Mouse (Mus musculus) erythroblast, embryonic 14.5 days (primary cell): ENCODE results near the gene Aqp12. TPM values are rescaled to one million over a fixed set of nuclear protein-coding genes. Genes with fewer than 3 reads are reported as not detected.

Experiments used
- H3K27me3 ChIP-seq: 2 replicates; pipeline ENCODE4 v1.6.1; 2012; ENCODE audit warnings: inconsistent platforms; ENCODE audit not compliant: control insufficient read depth
- H3K36me3 ChIP-seq: 2 replicates; pipeline ENCODE4 v1.6.1; 2012; ENCODE audit warnings: mild to moderate bottlenecking, inconsistent platforms; ENCODE audit not compliant: control insufficient read depth
- H3K4me1 ChIP-seq: 2 replicates; pipeline ENCODE4 v1.6.1; 2012; ENCODE audit warnings: inconsistent platforms; ENCODE audit not compliant: control insufficient read depth
- H3K4me3 ChIP-seq: replicated peaks from 2 replicates; pipeline ENCODE3; 2012; ENCODE audit warnings: moderate library complexity, mild to moderate bottlenecking, inconsistent platforms
- H3K9me3 ChIP-seq: 2 replicates; pipeline ENCODE4 v1.6.1; 2012; ENCODE audit warnings: low read length, inconsistent platforms, mixed read lengths; ENCODE audit not compliant: control insufficient read depth
- GATA1 ChIP-seq: IDR thresholded peaks from 2 replicates; pipeline ENCODE4 v1.6.1; 2012; ENCODE audit warnings: low read length, inconsistent platforms, mixed read lengths
- TAL1 ChIP-seq: IDR thresholded peaks from 3 replicates; pipeline ENCODE4 v1.6.1; 2012; ENCODE audit warnings: low read length, inconsistent platforms, mixed read lengths
- polyA plus RNA-seq: library from polyadenylated mRNA; stranded (reverse); fragments of >175 nt; gene quantifications from 2 replicates; pipeline ENCODE4 v1.2.3, GENCODE M21; 2012

Aqp12 gene
- polyA plus RNA-seq, 1 experiment, result not detected

DNA sequence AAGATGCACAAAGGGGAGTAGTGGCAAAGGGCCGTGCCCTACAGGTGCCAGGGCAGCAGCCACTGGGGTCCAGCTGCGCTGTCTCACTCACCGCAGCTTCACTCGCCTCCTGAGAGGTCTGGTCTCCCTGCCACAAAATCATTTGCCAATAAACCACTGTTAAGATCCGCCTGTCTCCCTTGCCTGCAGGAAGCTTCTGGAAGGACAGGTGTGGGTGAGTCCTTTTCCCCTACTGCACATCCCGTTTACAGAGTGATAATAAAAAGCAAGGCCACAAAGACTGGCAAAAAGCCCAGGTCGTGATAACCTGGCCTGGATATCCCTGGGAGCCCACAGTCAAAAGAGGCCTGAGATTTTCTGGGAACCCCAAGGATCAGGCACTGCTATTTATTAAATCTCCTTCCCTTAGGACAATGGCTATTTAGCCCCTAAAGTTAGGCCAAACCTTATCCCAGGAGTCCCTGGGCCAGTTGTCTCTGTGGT is 6.0 kb downstream of the Aqp12 start:
- Histone ChIP-seq H3K9me3 (no peaks in the 10 kb centered on the region), H3K36me3 (no peaks in the 10 kb centered on the region), H3K27me3 (no peaks in the 10 kb centered on the region), H3K4me3 (no peak overlapping the region), H3K4me1 (no peaks in the 10 kb centered on the region)
- TF ChIP-seq TAL1 (no peak), GATA1 (no peak)

DNA sequence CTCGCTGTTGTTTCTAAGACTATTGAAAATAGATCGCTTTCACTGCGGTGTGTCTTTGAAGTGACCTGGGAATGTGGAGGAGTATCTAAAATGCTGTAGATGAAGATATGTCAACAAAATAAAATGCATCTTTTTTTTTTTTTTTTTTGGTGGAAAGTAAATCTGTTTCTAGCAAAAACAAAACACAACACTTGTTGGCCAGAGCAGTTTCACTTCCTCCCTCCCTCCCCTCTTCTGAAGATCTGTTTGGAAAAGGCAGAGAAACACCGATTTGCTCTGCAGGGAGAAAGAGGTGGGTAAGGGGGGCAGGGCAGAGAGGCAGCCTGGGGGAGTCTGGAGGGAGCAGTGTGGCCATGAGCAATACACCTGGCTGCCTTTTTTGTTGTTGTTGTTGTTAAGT is 7.2 kb downstream of the Aqp12 start:
- no peak for TF ChIP-seq GATA1
- TF ChIP-seq TAL1, result no peak
- no peaks in the 10 kb centered on the region for H3K36me3 ChIP-seq
- H3K27me3 ChIP-seq, result no peaks in the 10 kb centered on the region
- H3K9me3 ChIP-seq, result no peaks in the 10 kb centered on the region
- no peak overlapping the region for H3K4me3 ChIP-seq
- H3K4me1 ChIP-seq, result no peaks in the 10 kb centered on the region

DNA sequence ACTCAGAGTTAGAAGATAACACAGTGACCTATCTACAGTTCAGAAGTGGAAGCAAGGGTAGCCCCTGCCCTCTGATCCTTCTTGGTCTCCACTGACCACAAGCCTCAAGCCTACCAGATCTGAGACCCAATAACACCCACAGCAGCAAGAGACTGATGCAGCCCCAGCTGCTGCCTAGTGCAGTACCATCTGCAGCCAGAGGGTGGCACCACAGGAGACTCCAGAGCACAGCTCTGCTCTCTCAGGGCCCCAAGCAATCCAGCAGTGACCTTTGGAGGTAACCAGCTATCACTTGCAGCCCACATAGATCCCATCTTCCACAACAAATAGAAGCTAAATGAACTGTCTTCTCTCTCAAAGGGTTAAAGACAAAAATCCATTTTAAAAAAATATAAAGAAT is 8.3 kb downstream of the Aqp12 start:
- Histone ChIP-seq H3K4me3 (no peak overlapping the region), H3K36me3 (no peaks in the 10 kb centered on the region), H3K27me3 (no peaks in the 10 kb centered on the region), H3K9me3 (no peaks in the 10 kb centered on the region), H3K4me1 (no peaks in the 10 kb centered on the region)
- TF ChIP-seq TAL1 (no peak), GATA1 (no peak)

DNA sequence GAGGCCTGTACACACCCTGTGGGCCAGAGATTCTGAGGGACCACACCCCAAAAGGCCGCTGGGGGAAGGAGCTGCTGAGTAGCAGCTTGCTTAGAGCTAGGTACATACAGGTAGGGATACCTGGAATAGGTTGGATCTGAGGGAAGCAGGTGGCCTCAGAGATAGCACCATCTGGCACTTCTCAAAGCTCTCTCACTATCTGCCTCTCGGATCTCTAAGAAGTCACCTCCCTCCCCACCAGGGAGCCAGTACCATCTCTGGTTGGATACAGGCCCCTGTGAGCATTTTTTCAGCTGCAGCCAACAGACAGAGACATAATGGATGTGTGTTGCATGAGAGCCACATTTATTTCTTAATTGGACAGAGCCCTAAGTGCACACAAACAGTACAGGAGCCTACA is 9.0 kb downstream of the Aqp12 start:
- H3K36me3 ChIP-seq, result no peaks in the 10 kb centered on the region
- no peak overlapping the region for H3K4me3 ChIP-seq
- TF ChIP-seq GATA1 (no peak), TAL1 (no peak)

DNA sequence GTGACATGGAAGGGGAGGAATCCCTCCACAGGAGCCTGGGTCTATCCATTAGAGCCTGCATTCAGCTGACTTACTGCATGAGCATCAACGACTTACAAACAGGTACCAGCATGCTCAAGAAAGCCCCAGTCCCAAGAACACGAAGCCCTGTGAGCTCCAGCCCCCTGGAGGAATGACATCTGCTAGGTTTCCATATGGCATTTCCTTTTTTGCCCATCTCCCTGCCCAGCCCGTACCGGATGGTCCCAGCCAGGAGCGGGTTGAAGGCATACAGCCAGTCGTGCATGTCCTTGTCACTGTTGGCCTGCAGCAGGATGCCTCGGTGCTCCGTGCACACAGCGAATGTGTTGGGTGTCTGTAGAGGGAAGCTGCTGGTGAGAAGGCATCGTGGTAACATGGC is 12.6 kb downstream of the Aqp12 start:
- no peaks in the 10 kb centered on the region for H3K36me3 ChIP-seq
- H3K9me3 ChIP-seq, result no peaks in the 10 kb centered on the region
- no peak overlapping the region for H3K4me3 ChIP-seq
- no peaks in the 10 kb centered on the region for H3K27me3 ChIP-seq
- H3K4me1 ChIP-seq, result no peaks in the 10 kb centered on the region
- TF ChIP-seq TAL1 (no peak), GATA1 (no peak)

More for the DNA sequence above, 9.0 kb downstream of the Aqp12 start:
- H3K27me3 ChIP-seq, result no peaks in the 10 kb centered on the region
- no peaks in the 10 kb centered on the region for H3K4me1 ChIP-seq
- H3K9me3 ChIP-seq, result no peaks in the 10 kb centered on the region

DNA sequence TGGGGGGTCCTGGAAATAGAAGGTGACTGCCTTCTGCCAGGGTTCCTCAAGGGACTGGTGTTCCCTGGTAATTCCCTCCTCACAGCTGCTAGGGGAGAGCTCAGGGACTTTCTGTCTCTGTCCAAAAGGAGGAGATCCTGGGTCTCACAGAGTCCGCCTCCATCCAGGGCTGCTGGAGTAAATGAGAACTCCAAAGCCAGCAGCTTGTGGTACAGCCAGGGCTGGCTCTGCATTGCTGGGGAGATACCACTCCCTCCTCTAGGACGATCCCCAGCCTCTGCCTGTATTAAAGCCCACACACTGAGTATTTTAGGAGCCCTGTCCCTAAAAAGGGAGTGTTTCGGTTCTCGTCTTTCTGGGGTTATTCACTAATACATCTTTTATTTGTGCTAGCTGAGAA is 14.5 kb downstream of the Aqp12 start:
- H3K4me3 ChIP-seq, result no peak overlapping the region
- no peaks in the 10 kb centered on the region for H3K36me3 ChIP-seq
- H3K27me3 ChIP-seq, result no peaks in the 10 kb centered on the region
- no peaks in the 10 kb centered on the region for H3K4me1 ChIP-seq
- TF ChIP-seq GATA1, result no peak
- no peak for TF ChIP-seq TAL1
- no peaks in the 10 kb centered on the region for H3K9me3 ChIP-seq

DNA sequence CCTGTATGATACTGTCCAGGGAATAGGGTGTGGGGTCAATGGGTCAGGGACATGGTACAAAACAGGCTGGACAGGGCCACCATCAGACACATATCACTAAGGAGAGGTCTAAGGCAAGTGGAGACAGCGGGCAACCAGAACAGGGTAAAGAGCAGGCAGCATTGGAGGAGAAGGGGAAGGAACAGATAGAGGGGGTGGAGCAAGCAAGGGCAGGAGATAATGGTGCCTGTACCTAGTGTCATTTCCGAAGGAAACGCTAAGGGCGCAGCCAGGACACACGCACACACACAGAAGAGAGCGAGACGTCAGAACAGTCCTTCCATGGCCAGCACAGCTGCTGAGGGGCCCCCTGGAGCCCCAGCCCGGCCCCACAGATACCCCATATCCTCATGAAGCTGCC is 20.5 kb downstream of the Aqp12 start:
- Histone ChIP-seq H3K27me3 (no peaks in the 10 kb centered on the region), H3K4me3 (no peak overlapping the region), H3K36me3 (no peaks in the 10 kb centered on the region), H3K9me3 (no peaks in the 10 kb centered on the region), H3K4me1 (peaks cover 16% of the 10 kb centered on the region)
- no peak for TF ChIP-seq TAL1
- TF ChIP-seq GATA1, result no peak

DNA sequence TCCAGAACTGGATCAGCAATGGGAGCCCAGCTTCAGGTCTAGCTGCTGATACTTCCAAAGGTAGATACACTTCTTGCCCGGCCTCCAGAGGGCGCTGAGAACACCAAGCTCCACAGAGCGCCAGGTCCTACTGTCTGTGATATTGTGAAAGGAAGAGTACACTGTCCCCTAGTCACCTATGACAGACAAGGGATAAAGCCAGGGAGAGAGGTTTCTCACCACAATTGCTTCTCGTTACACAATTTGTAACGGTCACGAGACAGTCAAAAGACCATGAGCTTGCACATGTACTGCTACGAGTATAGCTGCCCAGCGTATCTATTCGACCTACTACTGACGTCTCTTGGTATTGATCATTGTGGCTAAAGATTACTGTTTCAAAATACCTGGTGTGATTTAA is 23.3 kb downstream of the Aqp12 start:
- H3K4me1 ChIP-seq, result peaks cover 41% of the 10 kb centered on the region
- no peak for TF ChIP-seq GATA1
- no peak for TF ChIP-seq TAL1
- no peak overlapping the region for H3K4me3 ChIP-seq
- H3K9me3 ChIP-seq, result no peaks in the 10 kb centered on the region
- H3K27me3 ChIP-seq, result no peaks in the 10 kb centered on the region
- H3K36me3 ChIP-seq, result no peaks in the 10 kb centered on the region

DNA sequence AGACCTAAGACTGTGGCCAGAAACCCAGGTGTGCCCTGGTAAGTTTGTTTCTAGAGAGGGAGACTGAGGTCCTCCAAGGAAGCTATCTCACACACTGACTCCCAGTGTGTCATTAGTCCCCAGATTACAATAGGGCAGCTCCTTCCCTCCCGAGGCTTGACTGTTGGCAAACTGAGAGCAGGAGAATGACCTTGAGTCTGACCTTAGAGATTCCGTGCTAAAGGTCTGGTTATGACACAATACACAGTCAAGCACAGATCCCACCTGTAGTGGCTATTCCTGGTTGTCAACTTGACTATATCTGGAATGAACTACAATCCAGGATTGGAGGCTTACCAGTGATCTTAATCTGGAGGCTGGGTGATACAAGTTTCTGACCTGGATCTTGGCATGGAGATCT is 23.9 kb downstream of the Aqp12 start:
- Histone ChIP-seq H3K36me3 (no peaks in the 10 kb centered on the region), H3K27me3 (no peaks in the 10 kb centered on the region), H3K4me1 (peaks cover 48% of the 10 kb centered on the region), H3K9me3 (no peaks in the 10 kb centered on the region), H3K4me3 (no peak overlapping the region)
- TF ChIP-seq GATA1 (no peak), TAL1 (no peak)

DNA sequence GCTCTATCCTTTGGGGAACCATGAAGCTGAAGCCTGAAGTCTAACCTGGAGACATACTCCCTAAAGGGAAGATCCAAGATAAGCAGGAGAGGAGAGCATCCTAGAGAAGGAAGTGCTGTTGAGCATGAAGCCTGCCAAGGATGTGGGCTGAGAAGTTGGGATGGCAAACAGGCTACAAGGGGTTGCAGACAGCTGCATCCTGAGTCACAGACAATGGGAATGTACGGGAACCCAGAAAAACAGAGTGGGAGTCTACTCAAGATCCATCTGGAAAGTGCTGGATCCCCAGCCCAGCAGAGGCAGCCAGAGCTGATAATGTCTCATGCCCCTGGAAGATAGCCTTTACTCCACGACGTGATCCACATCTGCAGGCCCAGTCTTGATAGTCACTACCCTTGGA is 25.1 kb downstream of the Aqp12 start:
- TF ChIP-seq TAL1, result no peak
- no peak for TF ChIP-seq GATA1
- Histone ChIP-seq H3K36me3 (no peaks in the 10 kb centered on the region), H3K4me3 (no peak overlapping the region), H3K27me3 (no peaks in the 10 kb centered on the region), H3K9me3 (no peaks in the 10 kb centered on the region), H3K4me1 (peaks cover 54% of the 10 kb centered on the region)
